Mouse (Mus musculus) MEL (cell line): Measurements from ENCODE around the gene Ror2. TPM values are rescaled to one million over a fixed set of nuclear protein-coding genes. Genes with fewer than 3 reads are reported as not detected.

Experiments
- DNase-seq: peaks from one replicate; pipeline ENCODE4 v3.0.0; 2011; ENCODE audit warnings: low read depth, low spot score
- H3K27ac ChIP-seq: 2 replicates; pipeline ENCODE4 v1.5.1; 2012; ENCODE audit warnings: low read depth, mild to moderate bottlenecking, control low read depth, low read length, moderate library complexity; ENCODE audit not compliant: control insufficient read depth
- H3K27me3 ChIP-seq, 2 experiments: fragments of 150-350 bp in 1 of 2; sonication (generic) in 1 of 2; 2 replicates each; pipeline ENCODE4 v1.6.1; 2012; ENCODE audit warnings: low read length in 2 of 2, mild to moderate bottlenecking in 2 of 2, improper control_type of control experiment in 1 of 2, moderate library complexity in 1 of 2; ENCODE audit not compliant: insufficient read depth in 2 of 2, control insufficient read depth in 1 of 2
- H3K36me3 ChIP-seq, 2 experiments: 2 replicates each; pipeline ENCODE4 v1.6.1; 2012 to 2014; ENCODE audit warnings: low read length in 2 of 2, improper control_type of control experiment in 1 of 2, inconsistent platforms in 1 of 2, mild to moderate bottlenecking in 1 of 2; ENCODE audit not compliant: insufficient read depth in 2 of 2, control insufficient read depth in 1 of 2
- H3K4me1 ChIP-seq, 2 experiments: fragments of 150-350 bp in 1 of 2; sonication (generic) in 1 of 2; 2 replicates each; pipeline ENCODE4 v1.6.1; 2012; ENCODE audit warnings: low read length in 2 of 2, improper control_type of control experiment in 1 of 2, mild to moderate bottlenecking in 1 of 2; ENCODE audit not compliant: insufficient read depth in 2 of 2, control insufficient read depth in 1 of 2
- H3K4me3 ChIP-seq, 2 experiments: fragments of 150-350 bp in 1 of 2; sonication (generic) in 1 of 2; 2 replicates each; pipeline ENCODE4 v1.5.1; 2012; ENCODE audit warnings: low read depth in 2 of 2, low read length in 2 of 2, mild to moderate bottlenecking in 2 of 2, moderate library complexity in 2 of 2, control low read depth in 1 of 2, improper control_type of control experiment in 1 of 2; ENCODE audit not compliant: control insufficient read depth in 1 of 2, insufficient read depth in 1 of 2
- H3K79me2 ChIP-seq: 2 replicates; pipeline ENCODE4 v1.6.1; 2012; ENCODE audit warnings: mild to moderate bottlenecking, low read length, moderate library complexity; ENCODE audit not compliant: control insufficient read depth, poor library complexity, insufficient read depth
- H3K9ac ChIP-seq: 2 replicates; pipeline ENCODE4 v1.6.1; 2012; ENCODE audit warnings: low read depth, mild to moderate bottlenecking, control low read depth, low read length, moderate library complexity; ENCODE audit not compliant: control insufficient read depth, poor library complexity, severe bottlenecking
- H3K9me3 ChIP-seq: fragments of 150-350 bp; sonication (generic); replicated peaks from 2 replicates; pipeline ENCODE4 v1.6.1; 2012; ENCODE audit warnings: mild to moderate bottlenecking, low read length, improper control_type of control experiment, moderate library complexity; ENCODE audit not compliant: insufficient read depth
- CHD1 ChIP-seq: IDR thresholded peaks from 2 replicates; pipeline ENCODE4 v1.6.1; 2012; ENCODE audit warnings: low read depth, mild to moderate bottlenecking, inconsistent platforms, low read length, improper control_type of control experiment
- CTCF ChIP-seq, 3 experiments: IDR thresholded peaks in 2 of 3; conservative IDR thresholded peaks in 1 of 3; 2 replicates each; pipeline ENCODE4 v1.5.1; 2011 to 2012; ENCODE audit warnings: low read length in 3 of 3, low read depth in 2 of 3, mild to moderate bottlenecking in 2 of 3, improper control_type of control experiment in 1 of 3, inconsistent platforms in 1 of 3, mixed read lengths in 1 of 3, moderate library complexity in 1 of 3; ENCODE audit not compliant: control insufficient read depth in 1 of 3, insufficient read depth in 1 of 3, poor library complexity in 1 of 3, severe bottlenecking in 1 of 3
- E2F4 ChIP-seq: IDR thresholded peaks from 2 replicates; pipeline ENCODE4 v1.6.1; 2011; ENCODE audit warnings: low read depth, low read length, improper control_type of control experiment, borderline replicate concordance
- ELF1 ChIP-seq: IDR thresholded peaks from 2 replicates; pipeline ENCODE4 v1.6.1; 2014; ENCODE audit warnings: low read depth, mild to moderate bottlenecking, inconsistent platforms, low read length, improper control_type of control experiment, moderate library complexity
- GABPA ChIP-seq: IDR thresholded peaks from 2 replicates; pipeline ENCODE4 v1.6.1; 2012; ENCODE audit warnings: low read depth, mild to moderate bottlenecking, inconsistent platforms, low read length, improper control_type of control experiment, moderate library complexity
- HCFC1 ChIP-seq: IDR thresholded peaks from 2 replicates; pipeline ENCODE4 v1.6.1; 2012; ENCODE audit warnings: low read depth, mild to moderate bottlenecking, inconsistent platforms, low read length, improper control_type of control experiment, moderate library complexity
- JUND ChIP-seq: IDR thresholded peaks from 2 replicates; pipeline ENCODE4 v1.6.1; 2011; ENCODE audit warnings: low read depth, mild to moderate bottlenecking, improper control_type of control experiment, low read length
- KAT2A ChIP-seq: conservative IDR thresholded peaks from 2 replicates; pipeline ENCODE4 v1.6.1; 2012; ENCODE audit warnings: low read depth, low read length, improper control_type of control experiment, inconsistent platforms
- MAFK ChIP-seq: IDR thresholded peaks from 2 replicates; pipeline ENCODE4 v1.6.1; 2011; ENCODE audit warnings: low read depth, mild to moderate bottlenecking, low read length, improper control_type of control experiment, borderline replicate concordance
- MAZ ChIP-seq: IDR thresholded peaks from 2 replicates; pipeline ENCODE4 v1.6.1; 2012; ENCODE audit warnings: low read depth, mild to moderate bottlenecking, inconsistent platforms, low read length, improper control_type of control experiment
- MXI1 ChIP-seq: IDR thresholded peaks from 2 replicates; pipeline ENCODE4 v1.6.1; 2011; ENCODE audit warnings: mild to moderate bottlenecking, low read depth, low read length, improper control_type of control experiment
- MYB ChIP-seq: IDR thresholded peaks from 2 replicates; pipeline ENCODE4 v1.6.1; 2011; ENCODE audit warnings: mild to moderate bottlenecking, low read depth, low read length, improper control_type of control experiment
- MYC ChIP-seq: IDR thresholded peaks from 2 replicates; pipeline ENCODE4 v1.6.1; 2011; ENCODE audit warnings: low read depth, mild to moderate bottlenecking, low read length, improper control_type of control experiment, moderate library complexity
- POLR2A ChIP-seq, 2 experiments: IDR thresholded peaks; 2 replicates each; pipeline ENCODE4 v1.6.1; 2011 to 2012; ENCODE audit warnings: low read length in 2 of 2, mild to moderate bottlenecking in 2 of 2, control low read depth in 1 of 2, improper control_type of control experiment in 1 of 2, low read depth in 1 of 2, moderate library complexity in 1 of 2; ENCODE audit not compliant: control insufficient read depth in 1 of 2, insufficient read depth in 1 of 2, poor library complexity in 1 of 2
- POLR2AphosphoS2 ChIP-seq: IDR thresholded peaks from 2 replicates; pipeline ENCODE4 v1.6.1; 2011; ENCODE audit warnings: low read length, improper control_type of control experiment
- POLR2AphosphoS5 ChIP-seq: IDR thresholded peaks from 2 replicates; pipeline ENCODE4 v1.6.1; 2012; ENCODE audit warnings: low read depth, borderline replicate concordance, mild to moderate bottlenecking, inconsistent platforms, low read length, moderate library complexity, mixed read lengths
- RAD21 ChIP-seq: IDR thresholded peaks from 2 replicates; pipeline ENCODE4 v1.6.1; 2011; ENCODE audit warnings: mild to moderate bottlenecking, low read depth, low read length, improper control_type of control experiment
- RCOR1 ChIP-seq: IDR thresholded peaks from 2 replicates; pipeline ENCODE4 v1.6.1; 2012; ENCODE audit warnings: low read depth, mild to moderate bottlenecking, inconsistent platforms, low read length, improper control_type of control experiment
- SIN3A ChIP-seq: IDR thresholded peaks from 2 replicates; pipeline ENCODE4 v1.6.1; 2012; ENCODE audit warnings: low read length, improper control_type of control experiment, inconsistent platforms
- SMC3 ChIP-seq: IDR thresholded peaks from 2 replicates; pipeline ENCODE4 v1.6.1; 2011; ENCODE audit warnings: low read depth, low read length, improper control_type of control experiment
- TAL1 ChIP-seq: IDR thresholded peaks from 2 replicates; pipeline ENCODE4 v1.6.1; 2012; ENCODE audit warnings: mild to moderate bottlenecking, inconsistent platforms, low read length, moderate library complexity, mixed read lengths
- TBP ChIP-seq: IDR thresholded peaks from 2 replicates; pipeline ENCODE4 v1.8.0; 2011; ENCODE audit warnings: low read depth, low read length, improper control_type of control experiment
- TCF12 ChIP-seq: IDR thresholded peaks from 2 replicates; pipeline ENCODE4 v1.6.1; 2014; ENCODE audit warnings: low read depth, mild to moderate bottlenecking, inconsistent platforms, low read length, improper control_type of control experiment, moderate library complexity
- USF1 ChIP-seq: IDR thresholded peaks from 2 replicates; pipeline ENCODE4 v1.6.1; 2014; ENCODE audit warnings: low read depth, mild to moderate bottlenecking, inconsistent platforms, low read length, improper control_type of control experiment, moderate library complexity
- USF2 ChIP-seq, 2 experiments: IDR thresholded peaks; 2 replicates each; pipeline ENCODE4 v1.6.1; 2011 to 2012; ENCODE audit warnings: improper control_type of control experiment in 2 of 2, low read length in 2 of 2, borderline replicate concordance in 1 of 2, inconsistent platforms in 1 of 2, low read depth in 1 of 2, mild to moderate bottlenecking in 1 of 2; ENCODE audit not compliant: insufficient read depth in 1 of 2
- ZC3H11A ChIP-seq: IDR thresholded peaks from 2 replicates; pipeline ENCODE4 v1.6.1; 2012; ENCODE audit warnings: low read depth, mild to moderate bottlenecking, inconsistent platforms, low read length, improper control_type of control experiment
- polyA plus RNA-seq, 2 experiments: library from polyadenylated mRNA; stranded (reverse) in 1 of 2; unstranded in 1 of 2; fragments of >175 nt in 1 of 2; fragments of >200 nt in 1 of 2; gene quantifications; 2 replicates each; pipeline versions ENCODE4 v1.2.1 to v1.2.4; 2012; ENCODE audit warnings: low replicate concordance in 2 of 2, low read depth in 1 of 2; ENCODE audit not compliant: insufficient read length in 2 of 2, insufficient read depth in 1 of 2, missing spikeins in 1 of 2
- total RNA-seq: library from RNA; depleted of rRNA; stranded (reverse); fragments of 300-350 nt; gene quantifications from 2 replicates; pipeline ENCODE4 v1.2.3, GENCODE M21; 2012

The Ror2 gene
- total and polyA plus RNA-seq, 3 experiments: not detected

DNA sequence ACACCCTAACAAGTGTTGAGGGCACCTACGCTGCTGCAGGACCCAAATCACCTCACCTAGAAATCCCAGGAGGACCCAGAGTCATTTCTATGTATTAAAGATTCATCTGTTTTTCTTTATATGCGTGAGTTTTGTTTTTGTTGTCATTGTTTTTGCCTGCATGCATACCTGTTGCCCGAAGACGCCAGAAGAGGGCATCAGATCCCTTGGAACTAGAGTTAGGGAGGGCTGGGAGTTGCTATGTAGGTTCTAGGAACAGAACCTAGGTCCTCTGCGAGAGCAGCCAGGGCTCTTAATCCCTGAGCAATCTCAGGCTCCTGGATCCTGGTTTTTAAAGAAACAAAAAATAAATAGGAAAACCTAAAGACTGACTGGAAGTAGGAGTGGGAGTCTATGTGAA lies 20.9 kb upstream of the Ror2 start:
- TF ChIP-seq MYB (no peak), USF1 (no peak), KAT2A (no peak), CTCF (IDR thresholded peaks at IDR 0.05 in 2 of 3, conservative IDR thresholded peaks at IDR 0.05 in 1 of 3; ENCODE audit: control insufficient read depth in 1 of 3, insufficient read depth in 1 of 3, low read depth in 2 of 3, low read length in 3 of 3, poor library complexity in 1 of 3, severe bottlenecking in 1 of 3) (no peak), USF2 (IDR thresholded peaks at IDR 0.05; ENCODE audit: borderline replicate concordance in 1 of 2, insufficient read depth in 1 of 2, low read depth in 1 of 2, low read length in 2 of 2) (no peak)
- Histone ChIP-seq H3K4me3 (no peak overlapping the region), H3K9me3 (no peaks in the 10 kb centered on the region), H3K79me2 (no peaks in the 10 kb centered on the region), H3K27me3 (no peaks in the 10 kb centered on the region), H3K27ac (no peak overlapping the region), H3K4me1 (no peaks in the 10 kb centered on the region), H3K9ac (no peak overlapping the region), H3K36me3 (no peaks in the 10 kb centered on the region)
- no peak for DNase-seq

DNA sequence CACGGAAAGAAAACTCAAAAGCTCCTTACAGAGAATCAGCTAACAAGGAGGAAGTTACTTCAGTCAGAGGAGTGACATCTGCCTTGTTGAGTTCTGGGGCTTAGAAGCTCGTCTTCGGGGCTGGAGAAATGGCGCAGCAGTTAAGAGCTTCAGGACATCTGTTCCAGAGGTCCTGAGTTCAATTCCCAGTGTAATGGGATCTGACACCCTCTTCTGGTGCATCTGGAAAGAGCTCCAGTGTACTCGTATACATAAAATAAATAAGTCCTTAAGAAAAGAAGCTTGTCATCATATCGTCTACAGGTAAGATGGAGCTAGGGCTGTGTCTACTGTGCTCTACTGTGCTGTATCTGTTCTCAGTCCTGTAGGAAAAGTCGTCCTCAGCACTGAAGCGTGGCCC lies 19.3 kb upstream of the Ror2 start:
- H3K36me3 ChIP-seq: no peaks in the 10 kb centered on the region
- no peak overlapping the region for H3K4me3 ChIP-seq
- no peaks in the 10 kb centered on the region for H3K4me1 ChIP-seq
- DNase-seq: no peak
- no peaks in the 10 kb centered on the region for H3K9me3 ChIP-seq
- H3K27ac ChIP-seq: no peak overlapping the region
- H3K79me2 ChIP-seq: no peaks in the 10 kb centered on the region
- TF ChIP-seq MXI1 (no peak), ZC3H11A (no peak), GABPA (no peak), POLR2AphosphoS5 (no peak), SIN3A (no peak), RCOR1 (no peak), USF2 (IDR thresholded peaks at IDR 0.05; ENCODE audit: borderline replicate concordance in 1 of 2, insufficient read depth in 1 of 2, low read depth in 1 of 2, low read length in 2 of 2) (no peak), POLR2A (IDR thresholded peaks at IDR 0.05; ENCODE audit: control insufficient read depth in 1 of 2, insufficient read depth in 1 of 2, low read depth in 1 of 2, low read length in 2 of 2, poor library complexity in 1 of 2) (no peak)
- no peaks in the 10 kb centered on the region for H3K27me3 ChIP-seq
- no peak overlapping the region for H3K9ac ChIP-seq

DNA sequence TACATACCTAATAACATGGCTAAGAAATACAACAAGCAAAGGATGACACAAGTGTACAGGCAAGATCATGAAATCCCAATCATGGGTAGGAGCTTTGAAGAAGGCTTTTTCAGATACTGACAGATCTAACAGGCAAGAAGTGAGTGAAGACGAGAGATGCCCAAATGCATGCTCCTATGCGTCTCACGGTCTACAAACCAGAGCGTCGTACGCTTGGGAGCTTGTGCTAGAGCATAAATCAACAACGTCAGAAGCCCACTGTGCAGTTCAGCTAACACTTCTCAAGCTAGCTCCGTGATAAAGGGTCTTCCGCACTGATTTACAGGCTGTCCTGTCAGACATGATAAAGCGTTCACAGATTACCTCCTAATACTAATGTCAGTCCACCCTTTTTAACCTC lies 16.8 kb upstream of the Ror2 start:
- no peaks in the 10 kb centered on the region for H3K36me3 ChIP-seq
- no peak for TF ChIP-seq SIN3A
- TF ChIP-seq CHD1: no peak
- no peak for TF ChIP-seq MYC
- TF ChIP-seq JUND: no peak
- TF ChIP-seq SMC3: no peak
- TF ChIP-seq TCF12: no peak
- TF ChIP-seq E2F4: no peak
- no peak for TF ChIP-seq TAL1
- TF ChIP-seq HCFC1: no peak
- TF ChIP-seq CTCF (IDR thresholded peaks at IDR 0.05 in 2 of 3, conservative IDR thresholded peaks at IDR 0.05 in 1 of 3; ENCODE audit: control insufficient read depth in 1 of 3, insufficient read depth in 1 of 3, low read depth in 2 of 3, low read length in 3 of 3, poor library complexity in 1 of 3, severe bottlenecking in 1 of 3): no peak
- TF ChIP-seq MAZ: no peak
- TF ChIP-seq POLR2AphosphoS2: no peak
- TF ChIP-seq ELF1: no peak
- no peak for TF ChIP-seq MAFK
- TF ChIP-seq USF2 (IDR thresholded peaks at IDR 0.05; ENCODE audit: borderline replicate concordance in 1 of 2, insufficient read depth in 1 of 2, low read depth in 1 of 2, low read length in 2 of 2): no peak
- TF ChIP-seq TBP: no peak
- no peak for TF ChIP-seq RAD21
- no peaks in the 10 kb centered on the region for H3K27me3 ChIP-seq
- no peak overlapping the region for H3K27ac ChIP-seq
- H3K79me2 ChIP-seq: no peaks in the 10 kb centered on the region
- DNase-seq: no peak
- no peak overlapping the region for H3K9ac ChIP-seq
- H3K9me3 ChIP-seq: no peaks in the 10 kb centered on the region
- H3K4me1 ChIP-seq: no peaks in the 10 kb centered on the region
- no peak overlapping the region for H3K4me3 ChIP-seq
